Mouse (Mus musculus): ENCODE results near the gene Slc16a5. TPM values are rescaled to one million over a fixed set of nuclear protein-coding genes. Genes with fewer than 3 reads are reported as not detected.

Slc16a5 gene
- total and polyA plus RNA-seq, 3 experiments, result 0.26 TPM; not detected in 2

- Histone ChIP-seq H3K27me3 (ENCODE audit: control insufficient read depth in 1 of 2, insufficient read depth in 2 of 2, low read length in 2 of 2) (no peaks in the 10 kb centered on the region), H3K9ac (ENCODE audit: control insufficient read depth, low read depth, low read length, poor library complexity, severe bottlenecking) (no peak overlapping the region), H3K4me3 (ENCODE audit: control insufficient read depth in 1 of 2, insufficient read depth in 1 of 2, low read depth in 2 of 2, low read length in 2 of 2) (no peak overlapping the region), H3K27ac (ENCODE audit: control insufficient read depth, low read depth, low read length) (no peak overlapping the region), H3K4me1 (ENCODE audit: control insufficient read depth in 1 of 2, insufficient read depth in 2 of 2, low read length in 2 of 2) (peaks cover 3 to 11% of the 10 kb centered on the region in 2 experiments), H3K9me3 (replicated peaks; ENCODE audit: insufficient read depth, low read length) (no peaks in the 10 kb centered on the region), H3K79me2 (ENCODE audit: control insufficient read depth, insufficient read depth, low read length, poor library complexity) (no peaks in the 10 kb centered on the region), H3K36me3 (ENCODE audit: control insufficient read depth in 1 of 2, insufficient read depth in 2 of 2, low read length in 2 of 2) (no peaks in the 10 kb centered on the region)
- TF ChIP-seq CHD2 (IDR thresholded peaks at IDR 0.05; ENCODE audit: low read length), result no peak
- no peak for TF ChIP-seq POLR2A (IDR thresholded peaks at IDR 0.05; ENCODE audit: control insufficient read depth in 1 of 2, insufficient read depth in 1 of 2, low read depth in 1 of 2, low read length in 2 of 2, poor library complexity in 1 of 2)
- TF ChIP-seq SMC3 (IDR thresholded peaks at IDR 0.05; ENCODE audit: low read depth, low read length), result no peak
- no peak for TF ChIP-seq USF2 (IDR thresholded peaks at IDR 0.05; ENCODE audit: borderline replicate concordance in 1 of 2, insufficient read depth in 1 of 2, low read depth in 1 of 2, low read length in 2 of 2)
- no peak for DNase-seq (ENCODE audit: low read depth, low spot score)
These were observed 14.2 kb upstream of the Slc16a5 start for GRCm38 (mm10) chr11:115448075-115448474.

- H3K9me3 ChIP-seq (replicated peaks; ENCODE audit: insufficient read depth, low read length), result no peaks in the 10 kb centered on the region
- no peaks in the 10 kb centered on the region for H3K79me2 ChIP-seq (ENCODE audit: control insufficient read depth, insufficient read depth, low read length, poor library complexity)
- no peaks in the 10 kb centered on the region for H3K36me3 ChIP-seq (ENCODE audit: control insufficient read depth in 1 of 2, insufficient read depth in 2 of 2, low read length in 2 of 2)
- no peak for DNase-seq (ENCODE audit: low read depth, low spot score)
- no peak overlapping the region for H3K27ac ChIP-seq (ENCODE audit: control insufficient read depth, low read depth, low read length)
- no peaks in the 10 kb centered on the region for H3K27me3 ChIP-seq (ENCODE audit: control insufficient read depth in 1 of 2, insufficient read depth in 2 of 2, low read length in 2 of 2)
- H3K4me1 ChIP-seq (ENCODE audit: control insufficient read depth in 1 of 2, insufficient read depth in 2 of 2, low read length in 2 of 2), result peaks cover 3 to 13% of the 10 kb centered on the region in 2 experiments
- TF ChIP-seq ZKSCAN1 (IDR thresholded peaks at IDR 0.05; ENCODE audit: low read depth, low read length) (no peak), HCFC1 (IDR thresholded peaks at IDR 0.05; ENCODE audit: low read depth, low read length) (no peak), ZNF384 (IDR thresholded peaks at IDR 0.05; ENCODE audit: low read depth, low read length) (no peak), POLR2AphosphoS5 (IDR thresholded peaks at IDR 0.05; ENCODE audit: borderline replicate concordance, low read depth, low read length) (no peak), NRF1 (IDR thresholded peaks at IDR 0.05; ENCODE audit: insufficient read depth, low read depth, low read length, poor library complexity, severe bottlenecking) (no peak), POLR2A (IDR thresholded peaks at IDR 0.05; ENCODE audit: control insufficient read depth in 1 of 2, insufficient read depth in 1 of 2, low read depth in 1 of 2, low read length in 2 of 2, poor library complexity in 1 of 2) (no peak), USF1 (IDR thresholded peaks at IDR 0.05; ENCODE audit: low read depth, low read length) (no peak), MAX (IDR thresholded peaks at IDR 0.05; ENCODE audit: low read length) (no peak), ZMIZ1 (IDR thresholded peaks at IDR 0.05; ENCODE audit: low read depth, low read length) (no peak), POLR2AphosphoS2 (IDR thresholded peaks at IDR 0.05; ENCODE audit: low read length) (no peak), RAD21 (IDR thresholded peaks at IDR 0.05; ENCODE audit: low read depth, low read length) (no peak), USF2 (IDR thresholded peaks at IDR 0.05; ENCODE audit: borderline replicate concordance in 1 of 2, insufficient read depth in 1 of 2, low read depth in 1 of 2, low read length in 2 of 2) (no peak), TCF12 (IDR thresholded peaks at IDR 0.05; ENCODE audit: low read depth, low read length) (no peak), NELFE (IDR thresholded peaks at IDR 0.05; ENCODE audit: low read depth, low read length) (no peak), SIN3A (IDR thresholded peaks at IDR 0.05; ENCODE audit: low read length) (no peak), ZC3H11A (IDR thresholded peaks at IDR 0.05; ENCODE audit: low read depth, low read length) (no peak), TAL1 (IDR thresholded peaks at IDR 0.05; ENCODE audit: low read length) (no peak), EP300 (IDR thresholded peaks at IDR 0.05; ENCODE audit: low read depth in 1 of 2, low read length in 2 of 2) (no peak), GABPA (IDR thresholded peaks at IDR 0.05; ENCODE audit: low read depth, low read length) (no peak), MEF2A (IDR thresholded peaks at IDR 0.05; ENCODE audit: extremely low read depth, insufficient replicate concordance, low read depth, low read length, poor library complexity, severe bottlenecking) (no peak)
- H3K9ac ChIP-seq (ENCODE audit: control insufficient read depth, low read depth, low read length, poor library complexity, severe bottlenecking), result no peak overlapping the region
- no peak overlapping the region for H3K4me3 ChIP-seq (ENCODE audit: control insufficient read depth in 1 of 2, insufficient read depth in 1 of 2, low read depth in 2 of 2, low read length in 2 of 2)
These were observed 13.3 kb upstream of the Slc16a5 start for GRCm38 (mm10) chr11:115448998-115449397.
